Mouse (Mus musculus) kidney, postnatal 0 days (tissue): ENCODE measurements around the gene Cxcl13. TPM values are rescaled to one million over a fixed set of nuclear protein-coding genes. Genes with fewer than 3 reads are reported as not detected.
A peak's percentile ranks its signal among the peaks of the same experiment; 100 is the strongest.

Experiments
- ATAC-seq: fragments of 200-750 bp; cut with Nextera tagmentation; replicated peaks from 2 replicates; pipeline ENCODE4 v1.8.0; 2017; ENCODE audit warnings: low read depth, moderate number of reproducible peaks, moderate TSS enrichment, moderate library complexity; ENCODE audit not compliant: low FRiP score
- DNase-seq: peaks from one replicate; pipeline ENCODE4 v3.0.0-alpha.2; 2016; ENCODE audit warnings: low spot score
- H3K27ac ChIP-seq: fragments of 300-500 bp; sonication (generic); 2 replicates; pipeline ENCODE4 v1.5.1; 2014; ENCODE audit warnings: mild to moderate bottlenecking
- H3K27me3 ChIP-seq: fragments of 300-500 bp; sonication (generic); 2 replicates; pipeline ENCODE4 v1.6.1; 2014; ENCODE audit warnings: low read length, mixed read lengths; ENCODE audit not compliant: insufficient read depth
- H3K36me3 ChIP-seq: fragments of 300-500 bp; sonication (generic); 2 replicates; pipeline ENCODE4 v1.6.1; 2014; ENCODE audit warnings: low read length, mixed read lengths; ENCODE audit not compliant: insufficient read depth
- H3K4me1 ChIP-seq: fragments of 300-500 bp; sonication (generic); replicated peaks from 2 replicates; pipeline ENCODE4 v1.6.1; 2014; ENCODE audit warnings: antibody characterized with exemption, low read length, mixed read lengths; ENCODE audit not compliant: insufficient read depth
- H3K4me2 ChIP-seq: fragments of 300-500 bp; sonication (generic); 2 replicates; pipeline ENCODE4 v1.6.1; 2014; ENCODE audit warnings: mild to moderate bottlenecking, low read length, moderate library complexity, mixed read lengths
- H3K4me3 ChIP-seq: fragments of 300-500 bp; sonication (generic); replicated peaks from 2 replicates; pipeline ENCODE4 v1.5.1; 2014; ENCODE audit warnings: low read depth, low read length
- H3K9ac ChIP-seq: fragments of 300-500 bp; sonication (generic); 2 replicates; pipeline ENCODE4 v1.6.1; 2014; ENCODE audit warnings: low read depth, low read length
- H3K9me3 ChIP-seq: fragments of 300-500 bp; sonication (generic); replicated peaks from 2 replicates; pipeline ENCODE4 v1.6.1; 2016; ENCODE audit warnings: low read length, inconsistent platforms, mixed read lengths
- CTCF ChIP-seq: IDR thresholded peaks from 2 replicates; pipeline ENCODE4 v1.5.1; 2016; ENCODE audit warnings: antibody characterized with exemption, low read depth, mild to moderate bottlenecking, moderate library complexity
- WGBS: fragments of 180-500 bp; shearing (Covaris S2); extraction: QIAGEN DNeasy Blood & Tissue Kit; methylation state at CpG from one replicate; pipeline ENCODE4 v1.1.7; 2014; 5-methylcytosine and 5-hydroxymethylcytosine counted together
- polyA plus RNA-seq: library from polyadenylated mRNA; unstranded; fragments of >200 nt; fragmentation: Nextera tagmentation; extraction: Ambion mirVana; gene quantifications from 2 replicates; pipeline ENCODE4 v1.2.1, GENCODE M21; 2015

Gene Cxcl13
- polyA plus RNA-seq, 1 experiment from 2014 or later, result 4.9 TPM

GRCm38 (mm10) chr5:95946344-95946743, 10.4 kb upstream of the Cxcl13 start:
- ATAC-seq (no peak), DNase-seq (no peak)
- no peak overlapping the region for H3K4me3 ChIP-seq
- H3K27me3 ChIP-seq, result no peaks in the 10 kb centered on the region
- no peaks in the 10 kb centered on the region for H3K36me3 ChIP-seq
- no peak overlapping the region for H3K27ac ChIP-seq
- no peak overlapping the region for H3K4me2 ChIP-seq
- WGBS, result 84% methylated on average over 2 of the region's 2 CpGs
- TF ChIP-seq CTCF, result no peak
- no peaks in the 10 kb centered on the region for H3K9me3 ChIP-seq
- 0 out of 2 replicates have a peak, but pooled peaks cover 3% of the 10 kb centered on the region for H3K4me1 ChIP-seq
- no peak overlapping the region for H3K9ac ChIP-seq

- no peak for TF ChIP-seq CTCF
- no peak overlapping the region for H3K4me3 ChIP-seq
- no peaks in the 10 kb centered on the region for H3K9me3 ChIP-seq
- no peaks in the 10 kb centered on the region for H3K36me3 ChIP-seq
- H3K9ac ChIP-seq, result no peak overlapping the region
- no peak overlapping the region for H3K4me2 ChIP-seq
- DNase-seq (no peak), ATAC-seq (no peak)
- H3K27ac ChIP-seq, result no peak overlapping the region
- H3K27me3 ChIP-seq, result no peaks in the 10 kb centered on the region
- 0 out of 2 replicates have a peak, but pooled peaks cover 3% of the 10 kb centered on the region for H3K4me1 ChIP-seq
- 88% methylated on average over 3 of the region's 3 CpGs for WGBS
Observed at GRCm38 (mm10) chr5:95948641-95949040, 8.1 kb upstream of the Cxcl13 start.

- H3K4me2 ChIP-seq, result no peak overlapping the region
- peak; percentile 75 for TF ChIP-seq CTCF
- 22% methylated on average over 19 of the region's 19 CpGs for WGBS
Observed at GRCm38 (mm10) chr5:95949946-95950701, 6.6 kb upstream of the Cxcl13 start.

GRCm38 (mm10) chr5:95964940-95965339, 8.2 kb downstream of the Cxcl13 start:
- no peak for TF ChIP-seq CTCF
- DNase-seq (no peak), ATAC-seq (no peak)
- no peaks in the 10 kb centered on the region for H3K27me3 ChIP-seq
- H3K9ac ChIP-seq, result no peak overlapping the region
- H3K9me3 ChIP-seq, result no peaks in the 10 kb centered on the region
- H3K36me3 ChIP-seq, result no peaks in the 10 kb centered on the region
- no peak overlapping the region for H3K27ac ChIP-seq
- WGBS, result 40% methylated on average over 2 of the region's 2 CpGs
- no peak overlapping the region for H3K4me2 ChIP-seq
- H3K4me1 ChIP-seq, result no peaks in the 10 kb centered on the region
- no peak overlapping the region for H3K4me3 ChIP-seq

More at GRCm38 (mm10) chr5:95949946-95950701, 6.6 kb upstream of the Cxcl13 start:
- H3K9ac ChIP-seq, result no peak overlapping the region
- no peaks in the 10 kb centered on the region for H3K36me3 ChIP-seq
- ATAC-seq (no peak), DNase-seq (peak; percentile 76)
- H3K9me3 ChIP-seq, result no peaks in the 10 kb centered on the region
- H3K27me3 ChIP-seq, result no peaks in the 10 kb centered on the region
- H3K4me1 ChIP-seq, result no peaks in the 10 kb centered on the region
- no peak overlapping the region for H3K4me3 ChIP-seq
- no peak overlapping the region for H3K27ac ChIP-seq

GRCm38 (mm10) chr5:95966621-95967020, 9.9 kb downstream of the Cxcl13 start:
- Histone ChIP-seq H3K9ac (no peak overlapping the region), H3K27me3 (no peaks in the 10 kb centered on the region), H3K4me3 (no peak overlapping the region), H3K4me2 (no peak overlapping the region), H3K36me3 (no peaks in the 10 kb centered on the region), H3K4me1 (no peaks in the 10 kb centered on the region), H3K9me3 (no peaks in the 10 kb centered on the region), H3K27ac (no peak overlapping the region)
- no peak for TF ChIP-seq CTCF
- ATAC-seq (no peak), DNase-seq (peak; percentile 18)
- WGBS, result 15% methylated on average over 2 of the region's 2 CpGs

DNA sequence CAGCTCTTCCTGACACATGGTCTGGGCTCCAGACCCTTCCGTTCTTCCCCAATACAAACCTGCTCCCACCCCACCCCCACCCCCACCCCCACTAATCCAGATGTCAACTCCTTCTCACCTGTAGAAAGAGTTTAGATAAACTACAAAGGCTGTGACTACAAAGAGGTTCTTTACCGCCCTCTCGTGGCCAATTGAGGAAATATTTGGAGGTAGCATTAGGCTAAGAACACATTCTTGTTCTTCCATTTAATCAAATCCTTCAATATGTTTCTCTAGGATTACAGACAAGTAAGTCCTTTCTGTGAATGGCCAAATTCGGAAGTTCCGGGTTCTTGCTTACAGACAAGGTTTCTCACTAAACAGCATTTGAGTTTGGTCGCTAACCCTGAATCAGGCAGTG, 14.1 kb downstream of the Cxcl13 start:
- TF ChIP-seq CTCF, result peak; percentile 74
- Histone ChIP-seq H3K4me1 (no peaks in the 10 kb centered on the region), H3K9me3 (no peaks in the 10 kb centered on the region), H3K27me3 (no peaks in the 10 kb centered on the region), H3K27ac (no peak overlapping the region), H3K4me2 (no peak overlapping the region), H3K36me3 (no peaks in the 10 kb centered on the region), H3K9ac (no peak overlapping the region), H3K4me3 (no peak overlapping the region)
- ATAC-seq (no peak), DNase-seq (peak; percentile 66)
- WGBS, result 39% methylated on average over 6 of the region's 6 CpGs
